Mouse (Mus musculus): Measurements from ENCODE around the gene Gstm5. TPM values are rescaled to one million over a fixed set of nuclear protein-coding genes. Genes with fewer than 3 reads are reported as not detected.

The Gstm5 gene
- total RNA-seq, 2 experiments from 2014 or later, result 44.6 to 47.6 TPM

GRCm38 (mm10) chr3:107927841-107928240 is 32.2 kb downstream of the Gstm5 start:
- no peak for DNase-seq
- intact Hi-C loops (cut with DNase I), result no loop called here

- DNase-seq, result no peak
These were observed 33.1 kb downstream of the Gstm5 start for GRCm38 (mm10) chr3:107928691-107929090.

GRCm38 (mm10) chr3:107929243-107929642 is 33.6 kb downstream of the Gstm5 start:
- DNase-seq, result no peak
- intact Hi-C loops (cut with DNase I), result no loop called here

More at GRCm38 (mm10) chr3:107928691-107929090, 33.1 kb downstream of the Gstm5 start:
- intact Hi-C loops (cut with DNase I), result no loop called here

GRCm38 (mm10) chr3:107929731-107930130 is 34.1 kb downstream of the Gstm5 start:
- intact Hi-C loops (cut with DNase I), result loop anchor here (2.0 kb wide), 1 partner anchor 89 kb away; no protein-coding TSS in a partner anchor
- no peak for DNase-seq

DNA sequence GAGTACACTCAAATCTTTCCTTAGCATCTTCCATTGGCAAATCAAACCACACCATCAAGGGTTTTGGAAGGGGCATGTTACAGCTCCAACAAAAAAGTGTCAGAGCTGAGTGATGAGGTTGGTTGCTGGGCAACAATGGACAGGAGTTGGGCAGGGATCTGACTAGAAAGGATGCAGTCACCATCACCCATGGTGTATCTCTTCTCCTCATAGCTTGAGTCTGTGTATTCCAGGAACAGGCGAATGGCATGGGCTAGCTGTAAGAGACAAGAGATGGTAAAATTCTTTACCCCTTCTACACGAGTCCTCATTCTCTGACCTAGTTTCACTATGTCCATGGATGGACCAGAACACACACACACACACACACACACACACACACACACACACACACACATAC is 35.5 kb downstream of the Gstm5 start:
- no peak for DNase-seq
- intact Hi-C loops (cut with DNase I), result loop anchor here (2.0 kb wide), 1 partner anchor 88 kb away; no protein-coding TSS in a partner anchor

DNA sequence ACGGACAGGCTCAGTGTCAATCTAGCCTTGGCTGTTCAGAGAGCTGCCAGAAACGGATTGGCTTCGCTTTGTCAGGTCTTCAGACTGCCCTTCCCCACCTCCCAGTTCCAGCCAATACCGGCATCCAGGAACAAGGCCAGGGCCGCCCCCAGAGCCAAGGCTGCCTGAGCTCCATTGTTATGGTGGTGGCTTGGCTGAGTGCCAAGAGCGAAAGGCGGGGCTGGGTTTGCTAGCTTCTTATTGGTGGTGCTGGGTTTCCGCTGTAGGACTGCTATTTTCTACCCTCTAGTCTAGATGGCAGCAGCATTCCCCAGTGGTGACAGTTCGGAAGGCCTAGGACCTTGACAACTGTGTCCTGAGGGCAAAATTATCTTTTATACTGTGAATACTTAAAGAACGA is 36.0 kb downstream of the Gstm5 start, which contains the start of gene Gstm7:
Gene Gstm7, minus strand, starts transcription at position 148 of the 400 bp plus-strand sequence.
- DNase-seq, result peak; percentile 97 to 99
- intact Hi-C loops (cut with DNase I), result loop anchor here (2.0 kb wide), 1 partner anchor 87 kb away; no protein-coding TSS in a partner anchor

DNA sequence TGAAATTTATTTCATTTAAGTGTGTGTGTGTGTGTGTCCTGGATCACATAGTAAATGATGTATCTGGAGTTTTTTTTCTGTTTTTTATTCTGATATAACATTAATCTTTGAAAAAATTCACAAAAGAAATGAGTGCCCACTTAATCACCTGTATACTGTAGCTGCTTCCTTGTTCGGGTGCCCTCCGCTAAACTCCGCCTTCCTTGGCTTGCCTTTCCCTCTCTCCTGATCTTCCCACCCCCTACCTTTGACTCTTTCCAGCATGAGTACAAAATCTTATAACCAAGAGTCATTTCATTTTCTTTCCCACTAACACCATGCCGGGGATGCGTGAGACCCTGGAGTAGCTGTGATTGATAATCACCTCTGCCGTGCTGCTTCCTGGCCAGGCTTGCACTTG is 36.5 kb downstream of the Gstm5 start:
- intact Hi-C loops (cut with DNase I), result no loop called here
- no peak for DNase-seq

- intact Hi-C loops (cut with DNase I), result loop anchor here (5.0 kb wide), 2 partner anchors 127 to 212 kb away; partner anchors contain the start of gene Gnai3
These were observed 39.6 kb downstream of the Gstm5 start for GRCm38 (mm10) chr3:107935268-107935667.

DNA sequence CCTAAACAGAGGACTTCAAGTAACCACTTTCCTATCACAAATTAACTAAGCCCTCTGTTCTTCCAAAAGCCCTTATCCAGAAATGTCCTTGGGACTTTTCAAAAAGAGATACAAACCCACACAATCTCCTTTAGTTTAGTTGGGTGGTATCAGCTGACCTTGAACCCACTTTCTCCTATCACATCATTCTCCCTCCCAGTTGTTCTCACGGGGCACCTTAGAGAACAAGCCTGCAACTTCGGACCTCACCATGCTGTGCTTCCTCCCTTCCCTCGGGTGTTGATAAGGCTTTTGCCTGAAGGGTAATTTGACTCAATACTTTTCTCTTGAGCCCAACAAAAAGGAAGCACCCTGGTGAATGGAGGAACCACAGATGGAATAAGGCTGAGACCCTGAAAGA is 40.3 kb downstream of the Gstm5 start:
- no peak for DNase-seq
- intact Hi-C loops (cut with DNase I), result loop anchor here (5.0 kb wide), 2 partner anchors 126 to 211 kb away; partner anchors contain the start of gene Gnai3

More at GRCm38 (mm10) chr3:107935268-107935667, 39.6 kb downstream of the Gstm5 start:
- no peak for DNase-seq

- peak; percentile 79 to 83 for DNase-seq
- intact Hi-C loops (cut with DNase I), result loop anchor here (5.0 kb wide), 2 partner anchors 123 to 208 kb away; partner anchors contain the start of gene Gnai3
These were observed 43.8 kb downstream of the Gstm5 start for GRCm38 (mm10) chr3:107939403-107939802.

DNA sequence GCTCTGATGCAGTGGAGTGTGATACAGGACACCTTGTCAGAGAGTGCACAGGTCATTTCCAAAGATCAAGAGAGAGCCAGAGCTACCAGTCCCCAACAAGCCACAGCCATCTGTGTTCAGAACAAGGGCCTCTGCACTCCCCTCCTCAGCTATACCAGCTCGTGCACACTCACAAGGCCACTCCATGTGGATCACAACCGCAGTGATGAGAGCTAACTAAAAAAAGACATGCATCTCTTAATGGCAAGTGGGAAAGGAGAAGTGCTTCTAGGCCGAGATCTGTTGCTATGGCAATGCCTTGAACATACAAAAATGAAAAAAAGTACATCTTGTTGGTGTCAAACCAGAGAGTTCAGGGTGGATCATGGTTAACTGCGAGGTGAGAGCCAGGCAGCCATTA is 44.2 kb downstream of the Gstm5 start:
- no peak for DNase-seq
- intact Hi-C loops (cut with DNase I), result loop anchor here (5.0 kb wide), 2 partner anchors 122 to 207 kb away; partner anchors contain the start of gene Gnai3

GRCm38 (mm10) chr3:107940524-107940923 is 44.9 kb downstream of the Gstm5 start:
- intact Hi-C loops (cut with DNase I), result no loop called here
- DNase-seq, result no peak

DNA sequence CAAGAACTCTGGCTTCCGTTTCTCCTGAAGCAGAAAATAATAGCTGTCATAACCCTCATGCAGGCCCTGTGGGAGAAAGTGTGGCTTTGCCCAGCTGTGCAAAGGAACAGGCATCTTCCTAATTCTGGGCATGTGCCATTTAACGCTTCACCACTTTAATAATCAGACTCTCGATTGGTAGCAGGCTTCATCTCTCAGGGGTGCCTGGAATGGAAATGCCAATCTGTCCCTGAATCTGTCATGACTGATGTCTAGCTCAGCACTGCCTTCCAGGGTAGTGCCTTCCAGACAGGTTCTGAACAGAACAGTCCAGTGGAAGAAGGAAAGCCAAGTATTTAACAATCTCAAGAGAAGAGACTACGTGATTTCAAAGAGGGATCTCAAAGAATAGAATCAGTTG is 45.6 kb downstream of the Gstm5 start:
- intact Hi-C loops (cut with DNase I), result no loop called here
- DNase-seq, result no peak

DNA sequence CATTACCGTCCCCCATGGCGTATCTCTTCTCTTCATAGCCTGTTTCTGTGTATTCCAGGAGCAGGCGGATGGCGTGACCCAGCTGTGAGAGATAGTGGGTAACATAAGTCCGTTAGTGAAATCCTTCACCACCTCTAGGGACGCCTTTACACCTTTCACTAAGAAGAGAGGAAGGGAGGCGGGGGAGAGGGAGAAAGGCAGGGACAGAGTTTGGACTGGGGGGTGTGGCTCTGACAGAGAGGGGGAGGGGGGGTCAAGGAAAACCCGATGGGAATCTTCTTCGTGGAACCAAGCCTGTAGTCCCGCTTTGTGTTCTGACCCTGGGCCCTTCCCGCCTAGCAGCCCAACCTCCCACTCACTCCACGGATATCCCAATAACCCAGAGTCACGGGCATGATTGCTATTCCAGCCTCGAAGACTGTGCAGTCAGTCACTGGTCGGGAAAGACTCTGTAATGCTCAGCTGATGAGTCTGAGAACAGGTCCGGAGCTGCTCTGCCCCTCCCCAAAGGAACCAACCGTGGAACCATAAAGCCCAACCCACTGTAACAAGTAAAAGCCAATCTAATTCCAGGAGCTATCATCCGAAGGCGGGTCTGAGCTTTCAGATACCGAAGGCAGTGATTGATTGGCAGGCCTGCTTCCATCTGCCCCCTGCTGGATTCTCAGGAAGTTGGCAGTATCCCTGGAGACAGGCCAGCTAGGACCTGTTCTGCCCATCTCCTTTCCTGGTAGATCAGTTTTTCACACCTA is 47.8 kb downstream of the Gstm5 start, which contains the start of gene Gstm6:
Gene Gstm6, minus strand, starts transcription at position 511 of the 752 bp plus-strand sequence.
- intact Hi-C loops (cut with DNase I), result no loop called here
- peak in 1 of 2 experiments; percentile 34 for DNase-seq

DNA sequence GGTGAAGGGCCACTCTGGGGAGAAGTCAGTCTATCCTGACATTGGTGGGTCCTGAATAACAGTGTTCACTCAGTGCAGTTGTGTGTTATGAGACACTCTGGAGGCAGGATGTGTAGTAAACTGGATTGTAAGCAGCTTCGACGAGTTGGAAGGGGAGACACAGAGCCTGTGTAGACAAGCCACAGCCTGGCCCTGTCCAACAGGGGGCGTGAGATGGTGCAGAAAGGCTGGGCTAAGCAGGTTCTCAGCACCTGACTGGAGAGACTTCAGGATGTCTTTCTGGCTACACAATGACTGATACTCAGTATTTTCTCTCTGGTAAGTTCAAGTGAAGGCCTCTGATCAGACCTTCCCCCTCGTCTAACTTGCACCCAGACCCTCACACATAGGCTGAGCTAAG is 50.1 kb downstream of the Gstm5 start:
- intact Hi-C loops (cut with DNase I), result no loop called here
- DNase-seq, result no peak

Other genes with a start within 250 kb of the Gstm5 start
- 10 to 100 TPM; 79.1 to 91.9 TPM for gene Ahcyl1, start 199.3 kb upstream of the Gstm5 start, total RNA-seq (2021)
- gene Csf1, start 135.4 kb upstream of the Gstm5 start, total RNA-seq (2021), result 10 to 100 TPM; 25.5 to 33.6 TPM
- gene Eps8l3, start 18.6 kb upstream of the Gstm5 start, total RNA-seq (2021), result not detected
- gene Gstm7, start 36.0 kb downstream of the Gstm5 start, total RNA-seq (2021), result 10 to 100 TPM; 38.0 to 43.9 TPM
- gene Gstm6, start 47.9 kb downstream of the Gstm5 start, total RNA-seq (2021), result 1 to 10 TPM; 1.8 to 2.2 TPM
- not detected for gene Gstm3, start 73.5 kb downstream of the Gstm5 start, total RNA-seq (2021)
- 10 to 100 TPM; 53.0 to 70.5 TPM for gene Gstm2, start 90.6 kb downstream of the Gstm5 start, total RNA-seq (2021)
- gene Gstm1, start 122.2 kb downstream of the Gstm5 start, total RNA-seq (2021), result 100 to 1,000 TPM in 1 of 2 experiments, 10 to 100 TPM in 1; 94.2 to 113 TPM
- gene Gstm4, start 149.1 kb downstream of the Gstm5 start, total RNA-seq (2021), result 10 to 100 TPM in 1 of 2 experiments, 1 to 10 TPM in 1; 9.2 to 10.1 TPM
- gene Ampd2, start 190.8 kb downstream of the Gstm5 start, total RNA-seq (2021), result 1 to 10 TPM; 7.5 to 8.7 TPM
- under 1 TPM in 1 of 2 experiments, not detected in 1; 0.34 TPM for gene Gnat2, start 197.0 kb downstream of the Gstm5 start, total RNA-seq (2021)

All from heart, postnatal 14 days (tissue).